Mouse (Mus musculus) MEL (cell line): ENCODE measurements around the gene Nup93.
A peak's percentile ranks its signal among the peaks of the same experiment; 100 is the strongest.

ENCODE experiments used
- BHLHE40 ChIP-seq: IDR thresholded peaks from 2 replicates; pipeline ENCODE4 v1.6.1; 2012; ENCODE audit warnings: low read depth, mild to moderate bottlenecking, inconsistent platforms, low read length, improper control_type of control experiment, borderline replicate concordance
- CTCF ChIP-seq, 3 experiments: IDR thresholded peaks in 2 of 3; conservative IDR thresholded peaks in 1 of 3; 2 replicates each; pipeline ENCODE4 v1.5.1; 2011 to 2012; ENCODE audit warnings: low read length in 3 of 3, low read depth in 2 of 3, mild to moderate bottlenecking in 2 of 3, improper control_type of control experiment in 1 of 3, inconsistent platforms in 1 of 3, mixed read lengths in 1 of 3, moderate library complexity in 1 of 3; ENCODE audit not compliant: control insufficient read depth in 1 of 3, insufficient read depth in 1 of 3, poor library complexity in 1 of 3, severe bottlenecking in 1 of 3
- EP300 ChIP-seq, 2 experiments: IDR thresholded peaks; 2 replicates each; pipeline ENCODE4 v1.6.1; 2011; ENCODE audit warnings: improper control_type of control experiment in 2 of 2, low read length in 2 of 2, low read depth in 1 of 2, mild to moderate bottlenecking in 1 of 2
- GATA1 ChIP-seq: IDR thresholded peaks from 2 replicates; pipeline ENCODE4 v1.6.1; 2011; ENCODE audit warnings: low read depth, low read length, improper control_type of control experiment
- MAX ChIP-seq: IDR thresholded peaks from 2 replicates; pipeline ENCODE4 v1.6.1; 2011; ENCODE audit warnings: low read length, improper control_type of control experiment
- SMC3 ChIP-seq: IDR thresholded peaks from 2 replicates; pipeline ENCODE4 v1.6.1; 2011; ENCODE audit warnings: low read depth, low read length, improper control_type of control experiment
- UBTF ChIP-seq: IDR thresholded peaks from 2 replicates; pipeline ENCODE4 v1.6.1; 2012; ENCODE audit warnings: low read depth, mild to moderate bottlenecking, inconsistent platforms, low read length, improper control_type of control experiment, moderate library complexity, borderline replicate concordance; ENCODE audit not compliant: insufficient read depth
- USF2 ChIP-seq, 2 experiments: IDR thresholded peaks; 2 replicates each; pipeline ENCODE4 v1.6.1; 2011 to 2012; ENCODE audit warnings: improper control_type of control experiment in 2 of 2, low read length in 2 of 2, borderline replicate concordance in 1 of 2, inconsistent platforms in 1 of 2, low read depth in 1 of 2, mild to moderate bottlenecking in 1 of 2; ENCODE audit not compliant: insufficient read depth in 1 of 2

DNA sequence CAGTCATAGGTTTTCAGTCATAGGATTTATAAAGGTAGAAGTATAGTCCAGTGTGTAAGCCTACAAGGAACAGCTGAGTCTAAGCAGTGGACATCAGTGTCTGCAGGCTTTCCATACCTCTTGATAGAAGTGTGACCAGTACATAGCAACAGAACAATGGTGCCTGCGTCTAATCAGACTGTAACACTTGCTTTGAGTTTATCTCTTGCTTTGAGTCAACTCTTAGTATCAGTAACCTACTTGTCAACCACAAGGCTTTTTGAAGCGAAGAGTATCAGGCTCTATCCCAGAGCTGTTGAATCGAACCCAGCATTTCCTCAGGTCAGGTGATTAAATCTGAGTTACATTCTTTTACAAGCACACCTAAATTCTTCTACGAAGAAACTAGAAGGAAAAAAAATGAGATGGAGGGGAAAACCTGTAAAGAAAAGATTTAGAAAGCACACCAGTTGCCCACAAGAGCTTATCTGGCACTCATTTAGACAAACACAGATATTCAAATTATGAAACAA, 25.9 kb downstream of the Nup93 start:
- TF ChIP-seq UBTF = no peak
- no peak for TF ChIP-seq SMC3
- peak; percentile 90 to 91 for TF ChIP-seq EP300 (IDR thresholded peaks at IDR 0.05; ENCODE audit: low read depth in 1 of 2, low read length in 2 of 2)
- peak; percentile 95 for TF ChIP-seq GATA1
- TF ChIP-seq CTCF (IDR thresholded peaks at IDR 0.05 in 2 of 3, conservative IDR thresholded peaks at IDR 0.05 in 1 of 3; ENCODE audit: control insufficient read depth in 1 of 3, insufficient read depth in 1 of 3, low read depth in 2 of 3, low read length in 3 of 3, poor library complexity in 1 of 3, severe bottlenecking in 1 of 3) = no peak
- no peak for TF ChIP-seq MAX
- peak; percentile 68; the same call in 1 of the 2 replicates for TF ChIP-seq BHLHE40
- no peak for TF ChIP-seq USF2 (IDR thresholded peaks at IDR 0.05; ENCODE audit: borderline replicate concordance in 1 of 2, insufficient read depth in 1 of 2, low read depth in 1 of 2, low read length in 2 of 2)
